Mouse (Mus musculus): ENCODE results near the gene Slc24a4. TPM values are rescaled to one million over a fixed set of nuclear protein-coding genes. Genes with fewer than 3 reads are reported as not detected.
A peak's percentile ranks its signal among the peaks of the same experiment; 100 is the strongest.

The Slc24a4 gene
- total RNA-seq (2021) = under 1 TPM; 0.26 to 0.32 TPM
- long read RNA-seq, experiment 1 = 0 reads
- long read RNA-seq, experiment 2, partial matches to known transcripts = 0 of 1 reads
- long read RNA-seq, experiment 2, other reads (novel, unspliced or antisense) = 0 of 1 reads

DNA sequence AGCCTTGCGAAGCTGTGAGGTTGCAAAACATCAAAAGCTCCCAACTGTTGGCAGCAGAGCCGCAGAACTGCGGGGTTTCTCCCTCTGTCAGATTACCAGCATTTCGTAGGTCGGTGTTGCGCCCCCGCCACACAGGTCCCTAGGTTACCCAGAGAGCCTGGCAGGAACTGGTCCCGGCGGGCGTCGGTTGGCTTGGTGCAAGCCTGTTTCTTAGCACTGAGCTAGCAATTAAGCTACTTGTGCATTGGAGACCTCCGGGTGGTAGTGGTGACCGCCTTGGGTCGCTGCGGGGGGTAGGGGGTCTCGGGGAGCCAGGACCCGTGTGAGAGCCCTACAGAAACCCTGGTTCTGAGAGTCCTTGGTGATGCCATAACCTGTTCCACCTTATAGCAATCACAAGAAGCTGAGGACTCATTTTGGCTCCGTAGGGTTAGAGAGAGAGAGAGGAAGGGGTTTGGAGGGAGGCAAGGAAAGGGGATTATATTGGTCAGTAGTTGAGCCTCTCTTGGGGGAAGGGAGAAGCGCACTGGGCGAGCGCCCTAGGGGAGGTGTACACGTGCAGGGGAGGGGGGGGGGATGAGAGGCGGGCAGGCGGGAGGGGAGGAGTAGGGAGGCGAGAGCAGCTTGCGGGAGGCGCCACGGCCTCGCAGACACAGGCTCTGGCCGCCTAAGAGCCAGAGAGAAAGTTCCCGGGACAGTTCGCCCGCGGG, at the start of gene Slc24a4:
TSS of gene Slc24a4 (plus strand) at position 653 of the 710 bp plus-strand sequence.
- no peak for DNase-seq

DNA sequence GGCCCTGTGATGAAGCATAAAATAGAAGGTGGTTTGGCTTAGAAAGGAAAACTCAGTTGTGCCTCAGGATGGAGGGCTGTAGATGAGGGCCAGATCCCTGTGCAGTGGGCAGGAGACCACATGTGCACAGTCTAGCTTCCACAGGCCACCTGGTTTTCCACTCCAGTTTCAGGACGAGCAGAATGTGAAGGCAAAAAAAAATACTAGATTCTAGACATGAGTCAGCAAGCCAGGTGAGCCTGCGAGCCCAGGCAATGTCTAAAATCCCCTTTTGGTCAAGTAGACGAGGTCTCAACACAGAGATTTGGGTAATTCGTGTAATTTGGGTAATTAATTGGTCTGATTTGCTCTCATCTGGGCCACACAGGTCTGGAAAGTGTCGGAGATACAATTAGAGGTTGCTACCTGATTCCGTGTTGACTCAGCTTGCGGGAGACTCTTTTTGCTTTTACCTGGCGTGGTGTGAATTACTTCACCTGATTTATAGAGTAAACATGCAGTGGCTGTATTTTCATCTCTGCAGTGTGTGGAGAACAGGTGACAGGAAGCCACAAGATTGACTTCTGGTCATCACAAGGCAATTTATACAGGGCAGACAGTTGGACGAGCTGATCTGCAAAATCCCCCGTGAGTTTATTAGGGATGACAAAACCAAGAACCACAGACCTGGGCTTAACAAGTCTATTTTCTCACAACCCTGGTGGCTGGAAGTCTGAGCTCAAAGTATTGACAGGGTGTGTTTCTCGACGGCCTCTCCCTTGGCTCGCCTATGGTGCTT, 45.7 kb upstream of the Slc24a4 start:
- no peak for DNase-seq

DNA sequence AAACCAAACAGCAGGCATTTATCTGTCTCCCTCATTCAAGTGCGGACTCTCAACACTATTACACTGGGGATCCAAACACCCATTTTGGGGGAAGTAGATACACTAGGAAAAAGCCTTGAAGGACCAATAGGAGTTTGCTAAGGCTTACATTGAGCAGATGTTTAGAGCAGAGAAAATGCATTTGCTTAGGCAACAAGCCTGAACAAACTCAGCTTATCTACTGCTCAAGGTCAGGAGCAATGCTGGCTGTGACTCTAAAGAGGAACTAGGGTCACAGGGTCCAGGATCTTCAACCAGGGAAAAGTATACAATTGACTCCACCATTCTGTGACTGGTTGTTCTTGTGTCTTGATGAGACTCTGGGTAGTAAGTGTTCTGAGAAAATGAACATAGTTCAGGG, 38.0 kb upstream of the Slc24a4 start:
- DNase-seq = no peak

DNA sequence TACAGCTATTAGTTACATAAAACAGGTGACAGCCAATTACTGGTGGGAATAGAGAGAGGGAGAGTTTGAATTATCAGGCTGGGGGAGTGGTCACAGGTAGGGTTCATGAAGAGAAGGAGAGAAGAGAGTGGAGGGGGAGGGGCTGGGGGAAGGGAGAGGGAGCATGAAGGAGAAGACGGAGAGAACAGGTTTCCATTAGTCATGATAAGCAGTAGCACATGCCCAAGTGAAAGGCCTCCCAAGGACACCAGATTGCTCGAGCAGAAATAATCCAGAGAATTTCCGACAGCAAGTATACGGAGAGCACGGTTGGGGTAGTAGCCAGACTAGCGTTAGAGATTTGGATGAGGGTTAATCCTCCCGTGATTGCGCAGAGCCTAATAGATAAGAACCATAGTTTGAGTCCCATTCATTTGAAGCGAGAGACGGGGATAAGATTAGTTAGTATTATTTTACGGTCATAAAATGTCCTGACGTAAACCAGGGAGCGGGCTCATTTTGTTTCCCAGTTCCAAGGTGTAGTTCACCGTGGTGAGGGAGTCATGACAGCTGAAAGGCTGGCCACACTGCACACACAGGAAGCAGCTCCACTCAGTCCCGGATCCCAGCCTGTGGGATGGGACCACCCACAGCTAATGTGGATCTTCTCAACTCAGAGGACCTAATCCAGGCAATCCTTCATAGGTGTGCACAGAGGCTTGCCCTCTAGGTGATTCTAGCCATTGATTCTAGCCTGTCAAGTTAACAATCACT, 36.0 kb upstream of the Slc24a4 start:
- no peak for DNase-seq

DNA sequence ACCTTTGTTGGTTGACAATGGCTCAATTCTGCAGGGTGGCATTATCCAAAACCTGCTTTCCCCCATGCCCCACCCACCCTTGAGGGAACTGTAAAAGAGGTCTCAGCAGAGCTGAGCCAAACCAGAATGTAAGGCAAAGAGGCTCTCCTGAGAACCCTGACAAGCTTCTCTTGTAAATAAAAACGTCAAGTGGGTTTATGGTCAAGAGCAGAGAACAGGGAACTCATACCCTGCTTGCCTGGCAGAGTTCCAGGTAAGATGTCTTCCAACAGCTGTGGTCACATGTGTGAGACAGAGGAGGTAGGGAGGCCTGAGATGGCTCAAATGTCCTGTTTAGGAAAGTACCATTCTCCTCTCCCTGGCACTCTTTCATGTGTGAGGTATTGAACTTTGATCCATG, 22.5 kb upstream of the Slc24a4 start:
- DNase-seq = no peak

DNA sequence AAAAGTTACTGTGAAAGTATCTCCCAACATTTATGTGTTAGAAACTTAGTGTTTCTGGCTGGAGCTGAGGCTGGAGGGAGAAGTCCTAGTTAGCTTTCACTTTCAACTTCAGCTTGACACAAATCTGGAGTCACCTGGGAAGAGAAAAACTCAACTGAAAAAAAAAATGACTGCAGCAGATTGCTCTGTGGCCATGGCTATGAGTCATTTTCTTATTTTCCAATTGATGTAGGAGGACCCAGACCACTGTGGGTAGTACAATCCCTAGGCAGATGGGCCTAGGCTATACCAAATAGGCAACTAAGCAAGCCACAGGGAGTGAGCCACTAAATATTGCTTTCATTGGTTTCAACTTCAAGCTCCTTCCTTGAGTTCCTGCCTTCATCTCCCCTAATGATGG, 19.7 kb upstream of the Slc24a4 start:
- no peak for DNase-seq

DNA sequence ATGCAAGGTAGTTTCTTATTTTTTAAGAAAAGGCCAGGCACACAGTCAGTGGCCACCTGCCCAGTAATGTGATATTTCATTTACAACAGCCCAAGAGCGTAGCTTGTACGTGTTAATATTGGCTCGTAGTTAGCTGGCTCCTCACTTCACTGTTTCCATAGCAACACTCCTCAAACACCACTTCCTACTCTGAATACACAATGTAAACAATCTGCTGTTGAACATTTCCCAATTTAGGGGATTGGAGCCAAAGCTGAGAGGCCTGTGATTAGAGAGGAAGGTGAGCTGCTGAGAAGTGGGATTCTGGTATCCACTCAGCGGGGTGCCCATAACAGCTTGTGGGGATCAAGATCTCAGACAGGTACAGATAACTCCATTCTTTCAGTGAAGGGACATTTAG, 16.0 kb upstream of the Slc24a4 start:
- DNase-seq = no peak

DNA sequence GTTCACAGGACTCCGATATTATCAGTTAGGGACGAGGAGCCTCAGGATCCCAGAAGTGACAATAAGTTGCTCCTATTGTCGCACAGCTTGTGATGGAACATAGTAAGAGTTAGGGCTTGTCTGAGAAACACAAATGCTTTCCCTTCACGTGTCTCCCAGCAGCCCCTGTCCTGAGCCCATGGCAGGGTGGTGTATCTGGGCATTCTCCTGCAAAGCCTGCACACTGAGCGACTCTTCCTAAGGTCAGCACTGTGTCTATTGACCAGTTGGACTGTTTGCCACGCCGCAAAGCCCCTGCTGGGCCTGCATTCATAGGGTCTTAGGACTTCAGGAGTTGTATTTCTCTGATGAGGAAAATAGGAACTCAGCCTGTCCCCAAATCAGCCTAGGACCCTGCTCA, 15.6 kb upstream of the Slc24a4 start:
- no peak for DNase-seq

DNA sequence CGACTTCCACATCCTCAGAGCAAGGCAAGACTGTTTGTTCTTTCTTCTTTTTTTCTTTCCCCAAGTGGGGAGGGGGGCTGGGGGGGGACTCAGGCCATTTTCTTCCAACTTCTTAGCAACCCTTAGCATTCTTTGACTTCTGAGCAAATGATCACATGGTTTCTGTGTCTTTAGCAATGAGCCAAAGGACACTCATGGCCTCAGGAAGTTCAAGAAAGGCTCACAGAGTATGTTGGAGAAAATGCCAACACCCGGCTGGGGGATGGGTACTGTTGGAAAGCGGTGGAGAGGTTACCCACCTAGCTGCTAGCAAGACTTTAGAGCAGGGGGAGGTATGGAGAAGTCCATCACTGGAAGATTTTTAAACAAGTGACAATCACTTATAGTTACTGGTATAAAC, 15.1 kb upstream of the Slc24a4 start:
- no peak for DNase-seq

DNA sequence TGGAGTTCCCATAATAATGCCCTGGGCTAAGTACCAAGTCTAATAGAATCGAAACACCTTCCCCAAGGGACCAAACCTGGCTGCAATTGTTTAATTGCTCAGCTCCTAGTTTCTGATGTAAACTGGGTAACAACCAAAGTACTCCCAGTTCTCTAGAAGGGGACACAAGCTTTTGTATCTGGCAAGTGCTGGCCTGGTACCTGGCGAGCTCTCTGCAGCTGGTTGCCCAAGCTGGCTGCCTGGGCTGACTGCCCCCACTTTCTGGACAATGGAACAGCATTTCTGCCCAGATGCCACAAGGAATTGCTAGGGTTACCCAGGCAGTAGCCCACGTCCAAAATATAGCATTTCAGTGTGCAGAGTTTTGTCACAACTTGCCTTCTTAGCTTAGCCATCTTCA, 12.0 kb upstream of the Slc24a4 start:
- no peak for DNase-seq

DNA sequence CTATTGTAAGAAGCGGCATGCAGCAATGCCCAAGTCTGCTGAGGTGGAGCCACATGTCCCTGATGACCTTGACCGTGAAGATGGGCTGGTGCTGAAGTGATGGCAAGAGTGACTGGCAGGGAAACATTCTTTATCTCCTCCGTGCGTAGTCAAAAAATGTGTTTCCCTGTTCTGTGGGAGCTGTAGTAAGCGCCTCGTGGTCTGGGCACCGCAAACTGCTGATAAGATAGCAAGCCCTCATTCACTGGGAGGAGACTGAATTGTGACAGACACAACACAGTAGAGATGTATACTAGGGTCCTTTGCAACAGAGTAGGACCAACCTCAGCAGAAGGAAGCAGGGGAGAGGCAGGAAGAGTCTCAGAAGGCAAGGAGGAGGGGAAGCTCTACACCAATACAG, 10.5 kb upstream of the Slc24a4 start:
- DNase-seq = no peak

DNA sequence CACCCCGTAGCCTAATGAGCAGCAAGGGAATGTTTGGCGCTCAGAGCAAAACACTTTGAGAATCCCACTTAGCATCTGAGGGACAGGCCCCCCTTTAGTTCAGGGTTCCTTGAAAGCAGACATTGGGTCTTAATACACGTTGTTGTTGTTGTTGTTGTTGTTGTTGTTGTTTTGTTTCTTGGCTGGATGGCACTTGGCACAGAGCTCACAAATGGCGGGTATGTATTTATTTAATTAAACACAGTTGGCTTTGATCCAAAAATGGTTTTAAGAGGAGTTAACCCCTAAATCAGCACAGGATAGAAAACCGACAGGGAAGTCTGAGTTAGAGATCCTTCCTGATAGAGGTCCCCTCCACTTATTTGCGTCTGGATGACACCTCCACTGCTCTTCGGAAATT, 932 bp upstream of the Slc24a4 start:
- DNase-seq = no peak

DNA sequence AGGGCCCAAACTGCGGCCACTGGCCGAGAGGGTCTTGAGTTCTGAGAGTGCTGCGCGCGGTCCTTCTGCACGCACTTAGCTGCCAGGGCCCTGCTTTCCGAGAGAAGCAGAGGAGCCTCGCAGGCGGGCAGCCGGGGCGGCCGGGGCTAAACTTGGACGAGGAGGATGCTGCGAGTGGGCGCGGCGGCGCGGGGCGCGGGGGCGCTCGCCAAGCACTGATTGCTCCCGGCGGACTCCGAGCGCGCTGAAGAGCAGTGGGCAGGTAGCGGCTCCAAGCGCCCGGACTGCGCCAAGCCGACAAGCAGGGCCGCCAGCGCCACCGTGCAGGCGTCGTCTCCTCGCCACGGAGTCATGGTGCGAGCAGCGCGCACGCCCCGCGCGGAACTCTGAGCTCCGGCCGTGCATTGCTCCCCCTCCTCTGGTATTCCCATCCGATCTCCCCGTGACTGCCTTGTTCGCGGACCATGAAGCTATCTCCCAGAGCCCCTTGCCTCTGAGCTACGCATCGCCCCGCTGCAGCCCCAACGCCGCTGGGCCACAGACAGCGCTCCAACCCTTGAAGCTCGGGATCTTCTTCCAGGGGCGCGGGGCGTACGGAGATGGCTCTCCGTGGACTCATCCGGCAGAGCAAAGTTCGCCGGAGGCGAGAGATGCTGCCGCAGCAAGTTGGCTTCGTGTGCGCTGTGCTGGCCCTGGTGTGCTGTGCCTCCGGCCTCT, 416 bp downstream of the Slc24a4 start:
- peak; percentile 62 for DNase-seq

DNA sequence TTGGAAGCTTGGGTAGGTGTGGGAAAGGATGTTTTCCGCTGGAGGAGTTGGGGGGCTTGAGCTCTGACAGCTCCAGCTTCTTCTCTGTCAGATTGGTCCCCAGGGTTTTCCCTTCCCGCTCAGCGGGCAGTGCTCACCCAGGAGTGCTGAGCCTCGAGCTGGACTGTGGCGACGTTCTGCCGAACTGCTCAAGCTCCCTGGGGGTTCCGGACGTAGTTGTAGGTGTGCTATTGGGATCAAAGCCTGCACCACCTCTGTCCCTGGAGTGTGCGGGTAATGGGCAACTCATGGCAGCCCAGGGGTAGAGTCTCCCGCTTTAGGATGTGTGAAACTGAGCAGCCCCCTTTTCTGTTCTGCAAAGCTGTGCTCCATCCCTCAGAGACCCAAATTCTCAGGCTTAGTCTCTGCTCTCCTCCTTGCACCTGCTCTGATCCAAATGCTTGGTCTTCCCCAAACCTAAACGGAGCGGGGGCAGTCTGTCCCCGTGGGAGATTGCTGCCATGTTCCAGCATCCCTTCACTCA, 1.0 kb downstream of the Slc24a4 start:
- DNase-seq = no peak

DNA sequence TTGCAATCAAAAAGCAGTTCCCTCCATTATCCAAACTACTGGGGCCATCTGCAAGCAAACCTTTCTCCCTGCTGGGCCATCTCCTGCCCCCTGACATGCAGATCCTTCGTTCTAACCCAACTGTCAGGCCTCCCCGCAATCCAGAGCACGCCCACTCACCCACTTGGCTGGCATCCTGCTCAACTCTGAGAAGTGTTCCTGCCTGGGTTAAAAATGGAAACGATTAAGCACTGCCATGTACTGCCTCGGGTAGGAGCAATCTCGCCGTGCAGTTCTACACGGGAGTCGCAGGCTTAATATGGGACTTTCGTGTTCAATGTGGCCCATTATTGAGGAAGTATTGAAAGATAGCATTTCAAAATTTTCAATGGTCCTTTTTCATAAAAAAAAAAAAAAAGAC, 11.2 kb downstream of the Slc24a4 start:
- no peak for DNase-seq

DNA sequence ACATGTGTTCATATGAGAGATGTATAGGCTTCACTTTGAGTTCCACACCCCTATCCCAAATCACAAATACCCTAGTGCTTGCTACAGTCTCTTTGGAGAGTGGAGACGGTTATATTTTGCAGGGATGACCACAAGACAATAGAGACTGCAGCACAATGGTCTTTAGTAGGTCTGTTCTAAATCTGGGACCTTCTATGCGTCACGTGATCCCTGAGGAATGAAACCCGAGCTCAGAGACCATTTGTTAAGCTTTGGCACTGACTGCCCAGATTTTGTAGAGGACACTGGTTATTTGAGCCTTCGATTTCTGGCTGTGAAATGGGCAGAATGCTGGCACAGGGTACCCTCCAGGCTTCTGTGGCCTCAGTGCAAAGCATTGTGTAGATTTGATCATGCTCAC, 12.8 kb downstream of the Slc24a4 start:
- DNase-seq = no peak

DNA sequence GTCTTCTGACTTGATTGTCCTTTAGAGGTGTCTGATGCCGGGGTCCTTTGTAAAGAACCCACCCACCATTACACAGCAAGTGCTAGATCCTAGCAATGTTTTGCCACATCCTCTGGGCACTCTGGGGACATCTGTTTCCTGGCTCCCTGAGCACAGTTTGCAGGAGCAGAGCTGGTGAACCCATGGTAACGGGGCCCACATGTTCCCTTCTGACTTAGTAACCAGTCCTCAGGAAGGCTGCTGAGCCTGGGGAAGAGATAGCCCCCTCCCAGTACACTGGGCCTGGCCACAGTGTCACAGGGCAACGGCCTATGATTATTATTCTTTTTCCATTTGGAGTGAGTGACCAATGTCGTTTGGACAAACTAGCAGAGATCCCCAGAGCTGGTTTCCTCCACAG, 19.1 kb downstream of the Slc24a4 start:
- DNase-seq = no peak

DNA sequence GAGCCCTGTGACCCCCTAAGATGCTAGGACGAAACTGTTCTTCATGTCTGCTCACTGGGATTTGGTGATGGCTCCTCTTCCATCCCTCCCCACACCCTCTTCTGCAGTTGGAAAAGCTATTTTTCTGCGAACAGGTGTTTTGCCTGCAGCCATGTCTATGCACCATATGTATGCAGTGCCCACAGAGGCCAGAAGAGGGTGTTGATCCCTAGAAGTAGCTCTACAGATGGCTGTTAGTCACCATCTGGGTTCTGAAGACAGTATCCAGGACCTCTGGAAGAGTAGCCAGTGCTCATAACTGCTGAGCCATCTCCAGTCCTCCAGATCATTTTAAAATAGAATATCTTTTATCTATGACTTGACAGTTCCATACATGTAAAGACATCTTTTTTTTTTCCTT, 20.2 kb downstream of the Slc24a4 start:
- DNase-seq = no peak

DNA sequence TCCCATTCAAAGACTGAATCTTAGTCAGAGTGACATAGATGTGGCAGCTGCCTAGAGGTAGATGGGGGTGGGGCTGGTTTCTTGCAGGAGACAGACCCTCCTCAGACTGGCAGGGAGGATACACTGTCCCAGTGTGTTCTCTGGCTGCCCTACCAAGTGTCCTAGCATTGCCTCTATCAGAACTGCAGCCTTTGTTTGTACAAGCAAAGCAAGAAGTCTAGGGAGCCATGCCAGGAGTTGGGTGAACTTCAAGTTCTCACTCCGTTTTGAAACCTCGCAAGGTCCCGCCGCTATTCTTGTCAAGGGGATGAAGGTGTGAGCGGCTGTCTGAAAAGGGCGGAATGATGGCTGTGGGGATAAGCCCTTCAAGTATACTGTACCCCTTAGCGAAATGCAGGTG, 22.7 kb downstream of the Slc24a4 start:
- DNase-seq = no peak

DNA sequence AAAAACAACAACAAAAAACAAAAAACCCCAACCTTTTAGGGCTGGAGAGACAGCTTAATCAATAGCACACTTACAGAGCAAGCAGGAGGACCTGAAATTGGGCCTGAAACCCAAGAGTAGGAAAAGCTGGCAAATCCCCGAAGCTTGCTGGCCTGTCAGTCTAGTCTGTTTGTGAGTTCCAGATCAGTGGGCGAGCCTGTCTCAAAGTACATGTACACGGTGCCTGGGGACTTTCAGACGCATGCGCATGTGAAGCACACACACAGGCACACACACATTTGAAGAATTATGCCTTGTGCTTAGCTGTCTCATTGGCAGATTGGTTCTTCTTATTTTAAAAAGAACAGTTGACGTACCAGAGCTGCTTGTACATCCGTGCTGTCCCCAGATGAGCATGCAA, 25.3 kb downstream of the Slc24a4 start:
- DNase-seq = no peak

DNA sequence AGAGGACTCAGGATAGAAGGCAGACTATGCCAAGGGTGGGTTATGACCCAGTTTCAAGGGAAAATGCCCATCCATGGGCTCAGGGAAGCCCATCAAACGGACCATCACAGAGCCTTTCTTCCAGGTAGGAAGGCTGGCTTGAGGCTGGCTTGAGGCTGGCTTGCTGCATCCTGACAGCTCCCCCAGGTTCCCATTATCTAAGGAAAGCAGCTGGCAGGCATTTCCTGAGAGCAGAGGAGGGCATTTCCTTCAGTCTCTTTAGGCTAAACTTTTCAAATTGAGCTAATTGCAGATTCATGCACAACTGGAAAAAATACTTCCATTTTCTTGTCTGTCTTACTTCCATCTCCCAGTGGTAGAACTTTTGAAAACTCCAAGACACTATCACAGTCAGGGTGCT, 26.3 kb downstream of the Slc24a4 start:
- DNase-seq = no peak

DNA sequence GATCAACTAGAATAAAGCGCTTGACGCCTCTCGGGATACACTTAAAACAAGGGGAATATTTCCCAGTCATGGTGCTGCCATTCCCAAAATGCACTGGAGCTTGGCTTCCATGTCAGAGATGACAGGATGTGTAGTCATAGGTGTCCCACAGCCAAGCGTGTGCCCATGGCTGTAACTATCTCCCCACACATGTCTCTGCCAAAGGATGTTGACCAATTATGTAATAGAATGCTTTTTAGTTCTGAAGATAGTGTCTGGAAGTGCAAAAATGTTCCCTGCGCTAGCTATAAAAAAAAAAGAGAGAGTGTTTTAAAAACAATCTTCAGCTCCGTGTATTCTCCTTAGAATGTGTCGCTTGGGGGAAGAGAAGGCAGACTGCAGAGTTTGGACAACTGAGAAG, 36.1 kb downstream of the Slc24a4 start:
- no peak for DNase-seq
